Mouse (Mus musculus) heart, postnatal 36 days (tissue): Measurements from ENCODE around the gene Rasgrp4. TPM values are rescaled to one million over a fixed set of nuclear protein-coding genes. Genes with fewer than 3 reads are reported as not detected.
"Not testable (repeated sequence)": the region's sequence is repeated elsewhere in the genome, so short reads cannot be mapped to it uniquely, and the experiment has no call there.

Experiments
- DNase-seq, 2 experiments: peaks; one replicate each; pipeline ENCODE4 v3.0.0; 2021 to 2022
- intact Hi-C: fragments of 180-260 bp; cut with DNase I; formaldehyde crosslinking; loops from one replicate; pipeline ENCODE4 v1.15.1; 2025
- total RNA-seq, 2 experiments: library from RNA; stranded (reverse); gene quantifications; 2 replicates each; pipeline ENCODE4 v1.2.3; 2021

Gene Rasgrp4
- total RNA-seq, 2 experiments from 2014 or later = 1.4 to 1.5 TPM

DNA sequence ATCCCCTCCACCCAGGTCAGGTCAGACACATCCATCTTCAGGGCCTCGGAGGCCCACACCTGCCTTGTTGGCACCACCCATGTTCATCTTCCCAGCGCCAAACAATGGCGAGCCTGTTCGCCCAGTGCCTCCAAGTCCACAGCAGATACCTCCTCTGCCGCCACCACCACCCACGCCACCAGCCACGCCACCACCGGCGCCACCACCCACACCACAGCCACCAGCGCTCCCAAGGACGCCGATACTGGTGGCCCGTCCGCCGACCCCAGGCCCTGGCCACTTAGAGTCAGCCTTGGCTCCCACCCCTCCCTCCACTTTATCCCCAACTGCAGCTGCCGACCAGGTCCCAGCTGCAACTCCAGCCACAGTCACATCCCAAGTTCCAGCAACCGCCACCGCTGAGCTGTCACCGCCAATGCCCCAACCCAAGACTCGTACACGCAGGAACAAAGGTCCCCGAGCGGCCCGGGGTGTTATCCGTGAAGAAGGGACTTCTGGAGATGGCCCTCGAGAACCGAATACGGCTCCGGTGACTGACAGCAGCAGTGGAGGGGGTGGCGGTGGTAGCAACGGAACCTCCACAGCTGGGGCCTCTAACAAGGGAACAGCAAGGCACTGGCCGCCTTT, 37.9 kb downstream of the Rasgrp4 start:
- intact Hi-C loops = loop anchor here (10.0 kb wide), 2 partner anchors 352 to 408 kb away; partner anchors contain the start of genes Nfkbib and Sirt2

DNA sequence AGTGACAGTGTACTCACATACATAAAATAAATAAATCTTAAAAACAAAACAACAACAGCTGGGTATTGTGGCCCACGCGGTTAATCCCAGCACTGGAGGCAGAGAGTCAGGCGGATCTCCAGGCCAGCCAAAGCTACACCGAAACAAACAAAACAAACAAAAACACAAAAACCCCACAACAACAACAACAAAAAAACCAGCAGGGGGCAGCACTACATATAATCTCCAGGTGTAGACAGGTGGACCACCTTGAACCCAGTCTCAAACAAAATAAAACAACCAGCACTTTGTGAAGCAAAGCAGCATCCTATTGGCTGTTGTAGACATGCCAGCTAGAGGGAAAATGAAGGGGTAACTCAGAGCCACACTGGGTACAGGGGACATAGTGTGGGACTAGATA, 43.5 kb downstream of the Rasgrp4 start:
- no peak for DNase-seq
- intact Hi-C loops = loop anchor here (10.0 kb wide), 2 partner anchors 347 to 413 kb away; partner anchors contain the start of genes Nfkbib and Sirt2

More for the DNA sequence above, 37.9 kb downstream of the Rasgrp4 start:
- DNase-seq = no peak

DNA sequence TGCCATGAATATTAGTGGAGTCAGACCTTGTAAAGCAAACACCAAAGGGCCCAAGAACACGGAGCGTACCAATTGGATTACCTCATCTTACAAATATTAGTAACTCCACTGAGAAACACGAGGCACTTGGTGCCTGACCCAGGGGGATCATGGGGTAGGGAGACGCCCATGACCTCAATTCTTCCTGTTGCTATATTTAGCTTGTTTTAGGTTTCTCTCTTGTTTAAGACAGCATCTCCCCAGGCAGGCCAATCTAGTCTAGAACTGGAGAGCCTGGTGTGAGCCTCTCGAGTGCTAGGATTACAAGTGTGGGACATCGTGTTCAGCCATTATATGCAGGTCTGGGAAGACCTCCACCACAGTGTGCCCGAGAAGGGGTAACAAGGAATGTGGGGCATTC, 44.7 kb downstream of the Rasgrp4 start:
- DNase-seq = no peak
- intact Hi-C loops = loop anchor here (10.0 kb wide), 2 partner anchors 345 to 415 kb away; partner anchors contain the start of genes Nfkbib and Sirt2

DNA sequence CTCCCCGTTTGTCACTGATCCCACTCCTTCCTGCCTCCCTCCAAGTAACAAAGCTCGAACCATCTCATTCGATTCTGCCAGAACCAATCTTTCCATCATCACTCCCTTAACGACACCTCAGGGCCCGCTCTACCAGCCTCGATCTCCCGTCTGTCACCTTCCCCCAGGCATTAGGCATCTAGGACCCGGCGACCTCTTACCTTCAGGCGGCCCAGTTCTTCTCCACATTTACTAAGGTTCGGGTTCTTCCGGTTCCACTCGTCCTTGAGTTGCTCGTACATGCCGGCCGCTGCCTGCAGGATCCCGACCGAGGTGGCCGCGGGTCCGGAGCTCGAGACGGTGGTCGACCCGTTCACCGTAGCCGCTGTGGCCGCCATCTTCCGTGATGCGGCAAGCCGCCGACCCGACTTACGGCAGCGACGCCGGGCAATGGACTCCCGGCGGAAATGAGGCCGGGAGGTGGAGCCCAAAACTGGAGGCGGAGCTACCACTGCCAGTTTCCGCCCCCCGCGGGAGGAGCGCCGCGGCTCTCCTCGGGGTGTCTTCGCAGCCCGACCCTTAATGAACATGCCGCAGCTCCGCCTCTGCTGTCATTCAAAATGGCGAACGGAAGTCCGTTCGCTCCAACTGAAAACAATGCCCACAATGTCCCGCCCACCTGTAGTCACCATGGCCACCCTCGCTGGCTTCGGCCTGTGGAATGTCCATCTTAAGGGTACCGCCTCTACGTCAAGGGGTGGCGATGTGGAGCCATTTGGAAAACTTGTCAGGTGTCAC, 45.6 kb downstream of the Rasgrp4 start, which contains the start of gene Psmd8:
Gene Psmd8, minus strand, starts transcription at position 625 of the 777 bp plus-strand sequence.
- intact Hi-C loops = loop anchor here (2.0 to 5.0 kb wide), 3 partner anchors 52 to 117 kb away; partner anchors contain the start of gene Kcnk6

DNA sequence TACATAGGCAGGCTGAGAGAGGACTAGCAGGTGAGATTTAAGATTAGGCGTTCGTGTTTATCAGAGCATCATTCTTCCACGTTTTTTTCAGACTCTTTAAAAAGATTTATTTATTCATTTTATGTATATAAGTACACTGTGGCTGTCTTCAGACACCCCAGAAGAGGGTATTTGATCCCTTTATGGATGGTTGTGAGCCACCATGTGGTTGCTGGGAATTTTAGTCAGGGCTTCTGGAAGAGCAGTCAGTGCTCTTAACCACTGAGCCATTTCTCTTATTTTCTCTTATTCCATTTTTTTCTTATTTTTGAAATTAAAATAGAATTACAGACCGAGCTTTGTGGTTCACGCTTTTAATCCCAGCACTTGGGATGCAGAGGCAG, 46.2 kb downstream of the Rasgrp4 start:
- DNase-seq = no peak
- intact Hi-C loops = loop anchor here (2.0 to 5.0 kb wide), 3 partner anchors 51 to 116 kb away; partner anchors contain the start of gene Kcnk6

More for the DNA sequence above, 45.6 kb downstream of the Rasgrp4 start, which contains the start of gene Psmd8:
- peak; percentile 96 for DNase-seq

DNA sequence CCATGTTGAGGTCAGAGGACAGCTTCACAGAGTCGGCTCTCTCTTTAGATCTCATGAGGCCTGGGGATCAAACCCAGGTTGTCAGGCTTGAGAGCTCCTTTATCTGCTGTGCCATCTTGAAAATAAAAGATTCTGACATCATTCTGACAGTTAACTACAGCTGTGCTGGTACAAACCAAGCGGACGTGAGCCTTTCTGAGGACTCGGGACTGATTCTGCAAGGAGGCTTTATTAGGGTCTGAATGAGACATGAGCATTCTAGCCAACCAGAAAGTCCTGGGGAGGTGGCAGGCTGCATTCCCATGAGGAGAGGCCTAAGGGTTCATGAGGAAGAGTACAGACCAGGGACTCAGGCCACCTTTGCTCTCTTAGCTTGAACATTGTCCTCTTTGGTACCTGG, 46.7 kb downstream of the Rasgrp4 start:
- intact Hi-C loops = loop anchor here (2.0 to 5.0 kb wide), 3 partner anchors 51 to 115 kb away; partner anchors contain the start of gene Kcnk6
- not testable (repeated sequence) for DNase-seq

DNA sequence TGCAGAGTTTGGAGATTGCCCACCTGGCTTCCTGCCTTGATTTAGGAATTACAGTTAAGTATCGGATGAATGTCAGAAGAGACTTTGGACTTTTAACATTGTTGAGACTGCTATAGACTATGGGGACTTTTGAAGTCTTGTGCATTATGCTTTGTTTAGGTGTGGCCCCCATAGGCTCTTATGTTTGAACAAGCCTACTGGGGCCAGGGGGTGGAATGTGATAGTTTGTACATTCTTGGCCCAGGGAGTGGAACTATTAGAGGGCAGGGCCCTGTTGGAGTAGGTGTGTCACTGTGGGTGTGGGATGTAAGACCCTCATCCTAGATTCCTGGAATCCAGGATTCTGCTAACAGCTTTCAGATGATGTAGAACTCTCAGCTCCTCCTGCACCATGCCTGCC, 59.6 kb downstream of the Rasgrp4 start:
- DNase-seq, intact Hi-C loops: not testable (repeated sequence)

DNA sequence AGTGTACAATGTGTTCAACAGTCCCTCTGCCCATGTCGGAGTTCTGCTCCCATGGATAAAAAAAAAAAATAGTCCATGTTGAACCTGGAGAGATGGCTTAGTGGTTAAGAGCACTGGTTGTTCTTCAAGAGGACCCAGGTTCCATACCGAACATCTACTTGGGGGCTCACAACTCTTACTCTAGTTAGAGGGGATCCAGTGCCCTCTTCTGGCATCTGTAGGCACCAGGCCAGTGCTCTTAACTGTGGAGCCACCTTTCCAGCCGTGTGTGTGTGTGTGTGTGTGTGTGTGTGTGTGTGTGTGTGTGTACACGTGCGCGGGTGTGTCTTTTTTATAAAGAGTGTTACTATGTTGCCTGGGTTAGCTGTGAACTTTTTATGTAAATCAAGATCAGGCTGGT, 67.9 kb downstream of the Rasgrp4 start:
- intact Hi-C loops = no loop called here

More for the DNA sequence above, 67.9 kb downstream of the Rasgrp4 start:
- no peak for DNase-seq

Other genes starting within 250 kb of the Rasgrp4 start
- gene Actn4, start 172.5 kb upstream of the Rasgrp4 start, total RNA-seq = 10 to 100 TPM; 69.4 to 81.8 TPM
- gene Eif3k, start 153.0 kb upstream of the Rasgrp4 start, total RNA-seq = 100 to 1,000 TPM; 159 to 163 TPM
- gene Map4k1, start 152.8 kb upstream of the Rasgrp4 start, total RNA-seq = under 1 TPM; 0.61 to 0.81 TPM
- gene Ryr1, start 9.7 kb upstream of the Rasgrp4 start, total RNA-seq = under 1 TPM; 0.03 to 0.08 TPM
- 10 to 100 TPM; 10.6 to 12.0 TPM for gene Fam98c, start 21.4 kb downstream of the Rasgrp4 start, total RNA-seq
- under 1 TPM; 0.19 to 0.31 TPM for gene Ggn, start 35.4 kb downstream of the Rasgrp4 start, total RNA-seq
- under 1 TPM; 0.44 to 0.89 TPM for gene Spred3, start 35.6 kb downstream of the Rasgrp4 start, total RNA-seq
- gene Psmd8, start 45.9 kb downstream of the Rasgrp4 start, total RNA-seq = 100 to 1,000 TPM; 130 to 132 TPM
- gene Catsperg1, start 79.2 kb downstream of the Rasgrp4 start, total RNA-seq = under 1 TPM; 0.31 to 0.51 TPM
- gene Kcnk6, start 97.7 kb downstream of the Rasgrp4 start, total RNA-seq = 1 to 10 TPM; 2.8 to 3.2 TPM
- 10 to 100 TPM; 69.1 to 73.8 TPM for gene Yif1b, start 103.5 kb downstream of the Rasgrp4 start, total RNA-seq
- 1 to 10 TPM; 1.9 to 2.0 TPM for gene 2200002D01Rik, start 113.6 kb downstream of the Rasgrp4 start, total RNA-seq
- 10 to 100 TPM; 34.8 to 44.9 TPM for gene Spint2, start 147.1 kb downstream of the Rasgrp4 start, total RNA-seq
- 10 to 100 TPM in 1 of 2 experiments, 1 to 10 TPM in 1; 9.6 to 10.5 TPM for gene Ppp1r14a, start 154.5 kb downstream of the Rasgrp4 start, total RNA-seq
- gene Dpf1, start 169.1 kb downstream of the Rasgrp4 start, total RNA-seq = under 1 TPM; 0.44 to 0.51 TPM